Mouse (Mus musculus) spleen, postnatal 4 days (tissue): Measurements from ENCODE around the gene Abcc2.

Source experiments
- DNase-seq, 2 experiments: peaks; one replicate each; pipeline ENCODE4 v3.0.0; 2022; ENCODE audit warnings: low spot score in 2 of 2

Gene Abcc2

DNA sequence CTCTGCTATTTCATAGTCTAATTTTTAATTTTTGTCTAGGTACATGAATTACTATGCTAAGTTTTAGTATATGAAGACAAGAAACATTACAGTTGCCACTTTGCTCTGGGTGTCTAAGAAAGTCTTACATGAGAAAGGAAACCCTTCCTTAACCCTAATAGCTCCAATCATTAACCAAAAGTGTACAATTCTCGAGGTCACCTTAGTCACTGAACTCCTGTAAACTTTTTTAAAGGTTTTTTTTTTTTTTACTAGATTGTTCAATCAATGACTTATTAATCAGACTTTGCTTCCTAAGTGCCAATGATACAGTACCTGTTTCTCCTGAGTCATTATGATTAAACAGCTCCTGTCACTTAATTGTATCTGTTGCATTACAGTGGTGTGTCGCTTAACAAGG, 4.7 kb upstream of the Abcc2 start:
- DNase-seq = no peak

DNA sequence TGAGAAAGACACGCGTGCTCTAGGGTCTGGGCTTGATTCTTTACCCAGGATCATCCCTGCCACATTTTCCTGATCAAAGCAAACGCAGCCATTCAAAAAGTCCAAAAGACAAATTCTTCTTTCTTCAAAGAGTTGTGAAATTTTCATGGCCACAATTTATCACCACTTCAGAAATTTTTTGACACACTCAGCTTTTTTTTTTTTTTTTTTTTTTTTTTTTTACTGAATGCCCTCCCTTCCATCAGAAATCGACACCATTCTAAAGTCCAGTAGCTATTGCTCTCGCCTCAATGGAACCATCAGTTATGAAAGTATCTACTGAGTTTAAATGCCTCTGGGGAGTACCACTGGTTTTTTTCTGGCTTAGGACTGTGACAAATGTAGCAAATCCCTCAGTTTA, 1.6 kb upstream of the Abcc2 start:
- DNase-seq = no peak

DNA sequence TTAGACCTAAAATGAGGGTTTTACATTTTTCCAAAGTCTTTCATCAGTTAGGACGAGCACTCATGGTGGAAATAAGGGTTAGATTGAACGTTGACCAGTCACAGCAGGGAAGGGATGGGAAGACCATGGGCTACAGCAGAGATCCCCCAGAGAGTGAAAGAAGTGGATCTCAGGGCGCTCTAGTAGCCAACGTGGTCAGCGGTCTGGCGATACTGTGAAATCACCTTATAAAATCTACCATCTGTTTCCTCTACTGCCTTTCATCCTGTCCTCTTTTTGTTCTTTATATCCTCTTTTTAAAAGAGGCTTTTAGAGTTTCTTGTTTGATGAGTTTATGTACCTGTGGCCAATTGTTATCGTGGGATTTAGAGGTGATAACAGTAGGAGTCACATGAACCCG, 2.8 kb downstream of the Abcc2 start:
- DNase-seq = no peak

DNA sequence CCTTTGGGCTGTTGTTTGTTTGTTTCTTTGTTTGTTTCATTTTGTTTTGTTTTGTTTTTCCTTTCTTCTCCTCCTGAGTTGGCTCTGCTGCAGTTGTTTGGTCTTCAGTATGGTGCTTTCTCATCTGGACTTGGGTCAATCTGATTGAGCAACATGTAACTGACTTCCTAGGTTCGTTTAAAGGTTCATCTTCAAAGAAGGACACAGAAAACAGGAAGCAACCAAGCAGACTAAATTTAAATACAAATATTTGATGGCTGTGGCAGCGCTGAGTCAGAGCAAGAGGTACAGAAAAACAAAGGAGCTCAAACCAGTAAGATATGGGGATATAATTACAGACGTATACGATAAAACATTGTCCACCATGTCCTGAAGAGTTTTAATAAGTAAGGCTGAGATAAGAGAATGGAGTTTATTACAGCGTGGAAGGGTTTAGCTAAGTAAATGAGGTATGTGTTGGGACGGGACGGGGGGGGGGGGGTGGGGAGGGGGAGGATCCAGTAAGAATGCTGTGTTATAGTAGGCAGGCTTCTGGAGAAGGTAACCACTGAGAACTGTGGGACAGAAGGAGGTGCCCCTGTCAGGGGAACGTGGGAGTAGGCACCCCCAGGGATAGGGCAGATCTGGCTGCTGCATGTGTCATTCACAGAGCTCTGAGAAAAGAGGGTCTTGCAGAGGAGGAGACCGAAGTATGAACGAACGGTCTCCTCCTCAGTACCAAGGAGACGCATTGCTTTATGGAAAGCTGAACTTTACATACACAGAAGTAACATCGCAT, 4.4 kb downstream of the Abcc2 start:
- no peak for DNase-seq

DNA sequence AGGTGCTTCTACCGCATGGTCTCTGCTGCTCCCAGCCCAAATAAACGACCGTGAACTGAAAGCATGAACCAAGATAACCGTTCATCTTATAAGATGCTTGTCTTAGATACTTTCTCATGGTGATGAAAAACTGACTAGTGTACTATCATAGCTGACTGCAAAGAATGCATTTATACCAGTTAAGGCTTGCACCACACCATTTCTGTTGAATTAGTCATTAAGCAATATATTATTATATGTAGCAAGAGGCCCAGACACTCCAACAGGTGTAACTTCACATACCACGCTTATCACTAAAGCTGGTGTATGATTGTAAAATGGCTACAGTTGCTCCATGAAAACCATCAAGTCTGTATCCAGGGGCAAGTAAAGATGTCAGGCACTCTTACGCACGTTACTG, 7.8 kb downstream of the Abcc2 start:
- DNase-seq = no peak

DNA sequence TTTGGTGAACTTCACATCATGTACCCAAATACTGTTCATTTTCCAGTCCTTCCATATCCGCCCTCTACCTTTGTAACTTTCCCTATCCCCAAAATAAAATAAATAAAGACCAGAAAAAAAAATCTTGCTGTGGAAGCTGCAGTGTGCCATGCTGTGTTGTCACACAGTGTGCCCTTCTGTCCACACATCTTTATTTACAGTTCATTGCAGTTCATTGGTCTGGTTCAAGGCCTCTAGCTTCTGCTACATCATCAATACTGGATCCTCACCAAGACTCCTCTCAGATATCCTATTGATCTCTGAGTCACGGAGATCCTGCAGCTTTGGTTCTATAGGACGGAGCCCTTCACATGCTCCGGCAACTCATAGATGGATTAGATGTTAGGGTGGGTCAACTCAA, 10.5 kb downstream of the Abcc2 start:
- no peak for DNase-seq

DNA sequence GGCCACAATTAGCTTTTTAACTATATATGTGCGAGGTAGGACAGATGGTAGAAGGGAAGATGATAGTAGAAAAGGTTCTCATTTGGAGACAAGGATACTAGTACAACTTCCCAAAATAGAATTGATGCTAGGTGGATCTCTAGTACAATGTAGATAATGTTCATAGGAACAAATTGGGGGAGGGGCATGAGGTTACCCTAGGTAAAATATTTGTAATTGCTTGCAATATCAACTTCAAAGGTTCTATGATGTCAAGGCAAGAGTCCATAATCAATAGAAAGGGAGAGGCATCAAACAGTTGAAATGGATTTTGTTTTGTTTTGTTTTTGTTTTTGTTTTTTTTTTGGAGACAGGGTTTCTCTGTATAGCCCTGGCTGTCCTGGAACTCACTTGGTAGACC, 12.0 kb downstream of the Abcc2 start:
- DNase-seq = no peak

DNA sequence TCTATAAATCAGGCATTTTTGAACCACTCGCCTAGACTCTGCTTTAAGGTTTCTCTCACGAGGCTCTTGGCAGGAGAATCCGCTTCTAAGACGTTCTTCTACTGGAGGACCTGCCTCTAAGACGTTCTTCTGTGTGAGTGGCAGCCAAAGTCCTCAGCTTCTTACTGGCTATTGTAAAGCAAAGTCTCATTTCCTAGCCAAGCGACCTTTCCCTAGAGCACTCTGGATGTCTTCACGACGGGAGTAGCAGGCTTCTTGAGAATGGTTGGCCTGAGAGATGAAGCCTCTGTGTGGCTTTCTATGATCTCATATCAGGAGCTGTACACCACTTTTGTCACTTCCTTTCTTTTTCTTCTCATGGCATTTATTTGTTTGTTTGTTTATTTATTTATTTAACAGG, 13.5 kb downstream of the Abcc2 start:
- DNase-seq = no peak

DNA sequence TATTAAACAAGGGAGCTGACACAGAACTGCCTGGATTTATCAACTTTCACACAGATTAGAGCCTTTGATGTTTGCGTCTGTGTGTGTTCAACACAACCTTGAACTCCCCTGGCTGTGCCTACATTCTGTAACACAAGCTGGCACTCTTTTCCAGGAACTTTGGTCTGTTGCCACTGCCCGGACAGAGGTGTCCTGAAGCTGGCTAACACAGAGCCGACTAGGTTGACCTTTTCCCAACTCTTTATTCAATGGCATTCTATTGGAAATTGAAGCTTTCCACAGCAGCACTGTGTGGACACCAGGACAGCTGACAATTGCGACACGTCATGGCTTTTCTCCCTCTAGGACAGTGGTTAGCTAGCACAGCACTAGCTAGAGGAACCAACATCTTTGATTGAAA, 15.2 kb downstream of the Abcc2 start:
- no peak for DNase-seq

DNA sequence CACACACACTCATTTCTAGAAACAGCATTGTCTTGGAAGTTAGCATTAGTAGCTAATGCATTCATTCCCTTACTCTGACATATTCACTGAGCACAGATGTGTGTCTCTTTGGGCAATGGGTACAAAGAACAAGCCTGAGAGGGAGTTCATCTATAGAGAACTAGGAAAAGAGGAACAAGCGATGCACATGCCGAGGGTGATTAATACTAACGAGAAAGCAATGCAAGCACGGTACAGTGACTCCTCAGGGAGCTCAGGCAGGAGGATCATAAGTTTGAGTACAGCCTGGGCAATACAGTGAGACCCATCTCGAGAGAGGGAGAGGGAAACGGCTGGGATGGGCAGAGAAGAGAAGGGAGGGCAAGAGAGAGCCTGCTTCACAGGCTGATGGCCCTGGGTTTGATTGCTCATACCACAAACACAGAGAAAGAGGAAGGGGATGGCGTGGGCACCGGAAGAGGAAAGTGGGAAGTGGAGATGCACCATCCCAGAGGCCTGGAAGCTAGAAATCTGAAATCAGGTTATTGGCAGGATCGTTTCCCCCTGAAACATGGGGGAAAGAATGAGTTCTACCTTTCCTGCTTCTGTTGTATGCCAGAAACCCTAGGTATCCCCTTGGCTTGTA, 19.5 kb downstream of the Abcc2 start:
- no peak for DNase-seq

DNA sequence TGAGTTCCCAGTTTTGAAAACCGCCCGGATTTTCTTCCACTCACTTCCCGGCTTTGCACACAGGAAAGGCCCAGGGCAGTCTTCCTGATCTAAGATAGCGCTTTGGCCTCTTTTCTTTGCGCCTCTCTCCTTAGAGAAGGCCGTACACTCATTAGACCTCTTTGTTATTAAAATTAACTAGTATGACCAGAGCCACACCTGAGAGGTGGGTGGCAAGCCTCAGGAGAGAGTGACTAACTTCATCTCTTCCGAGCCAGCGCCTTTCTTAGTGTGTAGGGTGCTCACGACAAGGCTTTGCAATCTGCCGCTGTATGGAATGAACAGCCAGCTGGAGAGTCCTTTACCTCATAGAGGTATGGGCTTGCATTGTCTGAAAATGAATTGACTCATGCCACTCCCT, 21.9 kb downstream of the Abcc2 start:
- DNase-seq = no peak

DNA sequence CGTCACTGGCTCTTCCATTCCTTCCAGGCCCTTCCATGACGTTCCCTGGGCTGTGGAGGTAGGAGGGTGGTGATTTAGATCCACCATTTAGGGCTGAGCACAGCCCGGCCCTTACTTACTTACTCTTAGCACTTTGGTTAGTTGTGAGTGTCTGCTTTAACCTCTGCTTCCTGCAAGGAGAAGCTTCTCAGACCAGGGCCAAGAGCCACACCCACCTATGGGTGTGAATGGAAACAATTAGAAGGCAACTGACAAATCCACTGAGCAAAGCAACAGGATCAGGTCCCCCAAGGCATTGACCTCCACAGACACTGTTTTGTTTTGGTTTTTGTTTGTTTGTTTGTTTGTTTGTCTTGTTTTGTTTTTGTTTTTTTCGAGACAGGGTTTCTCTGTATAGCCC, 27.3 kb downstream of the Abcc2 start:
- no peak for DNase-seq

DNA sequence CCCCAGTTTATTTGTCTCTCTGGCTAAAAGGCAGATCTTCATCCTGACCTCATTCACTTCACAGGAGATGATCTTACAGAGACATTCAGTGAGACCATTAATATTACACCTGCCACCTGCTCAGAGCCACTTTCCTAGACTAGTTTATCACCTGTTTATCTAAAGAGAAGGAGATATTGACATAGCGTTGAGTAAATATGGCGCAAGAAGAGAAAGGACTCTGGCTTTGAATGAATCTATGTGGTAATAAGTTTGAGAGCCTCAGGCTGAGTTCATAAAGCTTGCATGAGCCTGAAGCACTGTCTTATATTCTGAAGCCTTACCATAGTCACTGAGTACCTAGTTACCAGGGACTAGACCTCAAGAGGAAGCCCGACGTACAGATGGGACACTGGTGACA, 29.4 kb downstream of the Abcc2 start:
- no peak for DNase-seq

DNA sequence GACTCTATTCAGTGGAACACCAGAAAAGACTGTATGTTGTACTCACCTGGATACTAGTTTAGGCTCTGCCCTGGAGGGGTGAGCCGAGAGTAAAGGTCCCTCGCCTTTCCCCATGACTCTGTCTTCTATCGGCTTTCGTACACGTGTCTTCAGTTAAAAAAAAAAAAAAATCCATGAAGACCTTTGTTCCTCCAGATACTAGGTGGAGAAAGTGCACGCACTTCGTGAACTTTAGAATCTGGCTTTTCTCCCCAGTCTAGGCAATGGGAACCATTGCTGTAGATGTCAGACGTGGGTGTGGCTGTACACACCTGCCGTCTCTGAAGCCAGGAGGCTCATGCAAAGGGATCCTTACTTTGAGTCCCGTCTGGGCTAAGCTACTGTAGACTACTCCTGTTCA, 31.3 kb downstream of the Abcc2 start:
- DNase-seq = no peak

DNA sequence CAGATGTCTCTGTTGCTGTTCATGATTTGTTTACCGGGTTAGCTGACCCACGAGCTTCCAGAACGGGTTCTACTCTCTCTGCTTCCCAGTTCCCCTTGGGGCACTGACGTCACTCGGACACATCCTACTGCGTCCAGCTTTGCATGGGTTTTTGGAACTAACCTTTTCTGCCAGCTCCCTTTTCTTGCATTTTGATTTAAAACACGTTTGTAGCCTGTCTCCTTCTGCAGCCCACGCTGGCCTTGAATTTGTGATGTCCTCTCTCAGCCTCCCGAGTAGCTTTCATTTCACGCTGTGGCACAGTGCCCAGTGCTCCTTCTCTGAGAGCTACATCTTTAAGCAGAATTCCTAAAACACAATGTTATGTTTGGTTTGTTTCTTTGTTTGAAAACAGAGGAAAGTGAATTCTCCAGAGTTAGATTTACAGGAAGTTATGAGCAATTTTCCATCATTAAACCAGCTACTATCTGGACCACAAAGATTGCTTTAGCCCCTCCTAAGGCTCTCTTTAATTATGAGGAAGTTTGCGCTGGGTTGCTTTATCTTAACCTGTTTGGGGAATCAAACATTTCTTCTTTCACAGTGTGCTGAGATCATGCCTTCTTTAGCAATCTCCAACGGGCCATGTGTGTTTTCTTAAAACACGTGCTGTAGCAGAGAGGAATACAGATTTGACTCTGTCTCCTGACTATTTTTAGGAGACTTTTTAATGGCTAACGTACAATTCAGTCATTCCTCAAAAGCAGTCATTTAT, 33.8 kb downstream of the Abcc2 start:
- DNase-seq = no peak

DNA sequence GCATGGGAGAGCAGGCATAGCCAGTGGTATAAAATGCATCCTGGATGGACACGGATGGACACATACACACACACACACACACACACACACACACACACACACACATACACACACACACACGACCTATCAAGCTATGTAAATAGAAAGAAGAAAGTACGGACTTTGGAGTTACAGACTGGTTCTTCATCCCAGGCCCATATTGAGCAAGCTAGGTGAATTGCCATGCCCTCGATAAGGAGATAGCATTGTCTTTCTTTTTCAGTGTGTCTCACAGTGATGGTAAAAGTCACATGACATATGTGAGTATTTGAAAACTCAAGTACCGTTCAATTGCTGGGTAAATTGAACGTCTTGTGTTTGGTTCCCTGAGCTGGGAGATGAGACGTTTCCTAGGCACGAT, 44.9 kb downstream of the Abcc2 start:
- no peak for DNase-seq

DNA sequence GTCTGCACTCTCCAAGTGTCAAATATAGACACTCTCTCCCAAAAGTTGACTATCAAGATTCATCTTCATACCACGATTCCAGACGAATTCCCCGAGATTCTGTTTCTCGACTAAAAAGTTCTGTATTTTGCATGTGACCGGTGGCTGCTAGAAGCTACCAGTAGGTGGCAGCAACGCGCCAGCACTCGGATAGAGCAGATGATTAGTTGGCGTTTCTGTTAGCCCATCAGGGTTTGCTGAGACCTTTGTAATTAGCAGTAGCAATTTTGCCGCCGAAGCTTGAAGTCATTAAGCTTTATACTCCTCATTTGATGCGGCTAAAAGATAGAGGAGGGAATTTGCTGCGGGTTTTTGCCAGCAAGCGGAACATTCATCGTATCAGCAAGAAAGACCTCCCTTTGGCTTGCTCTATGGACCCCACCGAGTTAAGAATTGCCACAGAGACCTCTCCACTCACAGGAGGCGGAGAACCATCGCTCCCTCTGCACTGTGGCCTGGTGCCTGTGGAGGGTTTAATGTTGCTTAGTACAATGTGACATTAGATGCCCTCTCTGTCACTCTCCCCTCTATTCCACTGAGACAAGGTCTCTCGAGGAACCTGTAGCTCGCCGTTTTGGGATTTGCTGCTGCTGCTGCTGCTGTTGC, 50.6 kb downstream of the Abcc2 start:
- DNase-seq = peak; percentile 46 to 85

DNA sequence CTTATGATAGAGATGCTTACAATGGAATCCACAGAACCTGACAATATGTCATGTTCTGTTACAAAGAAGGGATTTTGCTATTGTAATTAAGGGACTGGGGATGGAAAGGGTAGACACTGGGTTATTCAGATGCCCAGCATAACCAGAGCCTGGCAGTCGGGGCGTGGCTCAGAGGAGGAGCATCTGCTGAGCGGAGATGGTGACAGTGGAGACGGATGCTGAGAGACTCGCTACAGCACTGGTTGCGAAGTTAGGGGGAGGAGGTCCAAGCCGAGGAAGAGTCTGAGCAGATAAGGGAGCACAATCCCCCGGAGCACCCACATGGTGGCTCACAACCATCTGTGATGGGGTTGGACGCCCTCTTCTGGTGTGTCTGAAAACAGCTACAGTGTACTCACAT, 61.2 kb downstream of the Abcc2 start:
- DNase-seq = no peak

DNA sequence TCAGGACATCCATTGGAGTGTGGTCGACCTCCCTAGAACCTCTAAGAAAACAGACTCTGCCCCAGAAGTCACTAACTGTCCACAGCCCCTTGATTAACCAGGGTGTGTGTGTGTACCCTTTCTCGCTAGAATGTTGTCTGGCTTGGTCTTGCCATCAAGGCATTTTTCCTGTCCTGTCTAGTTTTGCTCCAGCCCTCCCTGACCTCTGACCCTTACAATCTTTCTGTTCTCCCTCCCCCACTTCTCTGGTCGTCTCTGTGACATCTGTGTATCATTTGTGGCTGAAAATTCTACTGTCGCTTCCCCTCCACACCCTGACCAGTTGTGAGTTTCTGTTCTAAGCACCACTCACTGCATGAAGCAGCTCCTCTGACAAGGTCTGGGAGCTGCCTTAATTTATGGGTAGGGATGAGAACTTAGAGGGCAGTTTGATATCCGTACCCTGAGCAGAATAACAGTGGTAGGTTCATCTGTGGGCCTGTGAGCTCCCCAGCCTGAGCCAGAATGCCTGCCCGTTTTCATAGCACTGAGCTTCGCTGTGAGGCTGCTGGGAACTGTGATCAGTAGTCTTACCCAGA, 63.4 kb downstream of the Abcc2 start:
- DNase-seq = no peak

DNA sequence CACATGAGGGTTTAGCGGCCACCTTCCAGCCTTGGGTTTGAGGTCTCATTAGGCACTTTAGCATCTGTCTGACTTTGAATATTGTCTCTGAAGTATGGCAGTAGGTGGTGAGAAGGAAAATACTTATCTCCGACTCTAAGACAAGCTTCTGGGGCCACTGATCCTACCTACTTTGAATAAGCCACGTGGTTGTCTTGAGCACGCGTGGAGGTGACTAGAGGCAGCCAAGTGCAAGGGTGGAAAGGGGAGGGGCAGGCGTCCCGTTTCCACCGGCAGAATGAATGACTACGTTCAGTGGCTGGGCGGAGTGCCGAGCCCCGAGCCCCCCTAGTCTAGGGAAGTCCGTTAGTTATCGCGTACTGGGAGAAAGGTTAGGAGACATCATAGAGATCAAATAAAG, 65.1 kb downstream of the Abcc2 start:
- DNase-seq = no peak

DNA sequence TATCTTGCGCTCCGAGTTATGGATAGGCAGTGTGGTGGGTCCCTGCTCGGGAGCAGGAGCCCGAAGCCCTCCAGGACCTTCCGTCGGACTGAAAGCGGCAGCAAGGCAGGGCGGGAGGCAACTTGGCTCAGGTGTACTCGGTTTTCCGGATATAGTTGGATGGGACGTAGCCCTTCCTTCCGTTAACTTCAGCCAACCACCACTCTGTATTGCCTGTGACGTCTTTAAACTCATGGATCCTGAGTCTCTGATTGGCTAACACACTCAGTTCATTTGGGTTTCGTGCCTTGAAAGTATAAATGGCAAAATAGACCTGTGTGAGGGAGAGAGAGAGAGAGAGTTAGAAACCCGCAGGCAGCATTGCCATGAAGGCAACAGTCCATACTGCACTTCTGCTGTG, 66.0 kb downstream of the Abcc2 start:
- no peak for DNase-seq

DNA sequence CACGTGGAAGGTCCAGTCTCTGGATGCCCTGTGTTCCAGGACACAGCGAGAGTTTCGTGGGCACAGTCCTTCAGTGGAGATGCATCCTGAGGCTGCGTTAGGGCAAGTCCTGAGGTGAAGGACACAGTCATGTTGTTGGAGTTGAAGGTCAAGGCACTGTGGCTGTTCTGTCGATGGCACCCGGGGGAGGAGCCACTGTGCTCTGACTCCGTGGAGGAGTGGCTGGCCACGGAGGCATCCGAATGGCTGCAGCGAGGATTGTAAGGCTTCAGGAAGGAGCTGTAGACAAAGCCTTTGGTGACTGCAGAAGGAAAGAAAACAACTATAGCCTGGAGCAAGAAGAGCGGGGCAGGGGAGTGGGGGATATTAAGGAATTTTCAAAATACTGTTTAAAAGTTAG, 68.0 kb downstream of the Abcc2 start:
- DNase-seq = no peak
